Mouse (Mus musculus) CH12.LX (cell line): Measurements from ENCODE around the gene Nsun6. TPM values are rescaled to one million over a fixed set of nuclear protein-coding genes. Genes with fewer than 3 reads are reported as not detected.
A peak's percentile ranks its signal among the peaks of the same experiment; 100 is the strongest.

Experiments used
- DNase-seq: peaks from one replicate; pipeline ENCODE4 v3.0.0-alpha.2; 2013; ENCODE audit errors: extremely low read depth
- H3K27ac ChIP-seq: 2 replicates; pipeline ENCODE4 v1.5.1; 2012; ENCODE audit warnings: low read depth, mild to moderate bottlenecking, control low read depth, moderate library complexity; ENCODE audit not compliant: insufficient read depth
- H3K27me3 ChIP-seq: replicated peaks from 2 replicates; pipeline ENCODE3; 2012; ENCODE audit warnings: inconsistent platforms
- H3K36me3 ChIP-seq, 2 experiments: replicated peaks in 1 of 2; 2 replicates each; pipeline versions ENCODE3 to v1.6.1; 2012; ENCODE audit warnings: inconsistent platforms in 1 of 2, low read length in 1 of 2, mild to moderate bottlenecking in 1 of 2, mixed read lengths in 1 of 2, moderate library complexity in 1 of 2; ENCODE audit not compliant: control insufficient read depth in 1 of 2, insufficient read depth in 1 of 2
- H3K4me1 ChIP-seq, 2 experiments: 2 replicates each; pipeline ENCODE4 v1.6.1; 2012; ENCODE audit warnings: inconsistent platforms in 1 of 2, moderate library complexity in 1 of 2; ENCODE audit not compliant: insufficient read depth in 2 of 2, control insufficient read depth in 1 of 2
- H3K4me2 ChIP-seq: 2 replicates; pipeline ENCODE4 v1.6.1; 2012; ENCODE audit warnings: low read depth, mild to moderate bottlenecking, control low read depth; ENCODE audit not compliant: poor library complexity, insufficient read depth, severe bottlenecking
- H3K4me3 ChIP-seq, 3 experiments: fragments of 150-350 bp in 1 of 3; sonication (generic) in 1 of 3; replicated peaks in 1 of 3; 2 replicates each; pipeline versions ENCODE3 to v1.5.1; 2011 to 2012; ENCODE audit warnings: low read depth in 2 of 3, low read length in 2 of 3, mild to moderate bottlenecking in 2 of 3, moderate library complexity in 2 of 3, control low read depth in 1 of 3, improper control_type of control experiment in 1 of 3, inconsistent platforms in 1 of 3, mixed read lengths in 1 of 3; ENCODE audit not compliant: poor library complexity in 1 of 3
- H3K79me2 ChIP-seq: replicated peaks from 2 replicates; pipeline ENCODE4 v1.6.1; 2012; ENCODE audit warnings: mild to moderate bottlenecking, moderate library complexity; ENCODE audit not compliant: control insufficient read depth, poor library complexity, insufficient read depth, severe bottlenecking; ENCODE audit errors: extremely low read depth
- H3K9ac ChIP-seq: 2 replicates; pipeline ENCODE4 v1.6.1; 2012; ENCODE audit warnings: low read depth, mild to moderate bottlenecking, control low read depth, moderate library complexity; ENCODE audit not compliant: insufficient read depth
- H3K9me3 ChIP-seq: replicated peaks from 2 replicates; pipeline ENCODE3; 2012; ENCODE audit warnings: low read length, inconsistent platforms, mixed read lengths
- CHD2 ChIP-seq: IDR thresholded peaks from 2 replicates; pipeline ENCODE4 v1.6.1; 2011; ENCODE audit warnings: low read length, improper control_type of control experiment
- CTCF ChIP-seq, 2 experiments: IDR thresholded peaks in 1 of 2; conservative IDR thresholded peaks in 1 of 2; 2 replicates each; pipeline ENCODE4 v1.5.1; 2011 to 2012; ENCODE audit warnings: low read depth in 2 of 2, low read length in 2 of 2, improper control_type of control experiment in 1 of 2, inconsistent platforms in 1 of 2, mild to moderate bottlenecking in 1 of 2, moderate library complexity in 1 of 2
- E2F4 ChIP-seq: IDR thresholded peaks from 2 replicates; pipeline ENCODE4 v1.6.1; 2011; ENCODE audit warnings: low read depth, low read length, improper control_type of control experiment; ENCODE audit not compliant: insufficient replicate concordance
- ELF1 ChIP-seq: IDR thresholded peaks from 2 replicates; pipeline ENCODE4 v1.6.1; 2014; ENCODE audit warnings: low read depth, mild to moderate bottlenecking, inconsistent platforms, low read length, improper control_type of control experiment
- EP300 ChIP-seq: IDR thresholded peaks from 2 replicates; pipeline ENCODE4 v1.6.1; 2011; ENCODE audit warnings: low read length, improper control_type of control experiment
- ETS1 ChIP-seq: conservative IDR thresholded peaks from 2 replicates; pipeline ENCODE4 v1.6.1; 2012; ENCODE audit warnings: low read depth, mild to moderate bottlenecking, inconsistent platforms, low read length, improper control_type of control experiment, moderate library complexity
- HCFC1 ChIP-seq: IDR thresholded peaks from 2 replicates; pipeline ENCODE4 v1.6.1; 2012; ENCODE audit warnings: low read depth, mild to moderate bottlenecking, inconsistent platforms, low read length, improper control_type of control experiment
- IRF4 ChIP-seq: IDR thresholded peaks from 2 replicates; pipeline ENCODE4 v1.6.1; 2014; ENCODE audit warnings: low read depth, mild to moderate bottlenecking, inconsistent platforms, low read length, improper control_type of control experiment
- JUND ChIP-seq: conservative IDR thresholded peaks from 2 replicates; pipeline ENCODE4 v1.6.1; 2011; ENCODE audit warnings: low read depth, low read length, improper control_type of control experiment
- MAFK ChIP-seq: IDR thresholded peaks from 2 replicates; pipeline ENCODE4 v1.6.1; 2011; ENCODE audit warnings: low read length, improper control_type of control experiment; ENCODE audit not compliant: insufficient replicate concordance
- MAX ChIP-seq: IDR thresholded peaks from 2 replicates; pipeline ENCODE4 v1.6.1; 2011; ENCODE audit warnings: low read length, improper control_type of control experiment
- MEF2A ChIP-seq: IDR thresholded peaks from 2 replicates; pipeline ENCODE4 v1.6.1; 2014; ENCODE audit warnings: low read depth, mild to moderate bottlenecking, inconsistent platforms, low read length, improper control_type of control experiment, borderline replicate concordance
- MXI1 ChIP-seq: IDR thresholded peaks from 2 replicates; pipeline ENCODE4 v1.6.1; 2011; ENCODE audit warnings: mild to moderate bottlenecking, low read depth, low read length, improper control_type of control experiment
- MYC ChIP-seq: IDR thresholded peaks from 2 replicates; pipeline ENCODE4 v1.6.1; 2011; ENCODE audit warnings: low read depth, mild to moderate bottlenecking, improper control_type of control experiment, low read length
- NELFE ChIP-seq: IDR thresholded peaks from 2 replicates; pipeline ENCODE4 v1.6.1; 2011; ENCODE audit warnings: low read depth, low read length, improper control_type of control experiment
- NRF1 ChIP-seq: IDR thresholded peaks from 2 replicates; pipeline ENCODE4 v1.6.1; 2014; ENCODE audit warnings: low read depth, mild to moderate bottlenecking, inconsistent platforms, low read length, improper control_type of control experiment, moderate library complexity
- POLR2A ChIP-seq: IDR thresholded peaks from 2 replicates; pipeline ENCODE4 v1.6.1; 2011; ENCODE audit warnings: low read depth, mild to moderate bottlenecking, improper control_type of control experiment, low read length
- RAD21 ChIP-seq: IDR thresholded peaks from 2 replicates; pipeline ENCODE4 v1.6.1; 2011; ENCODE audit warnings: low read depth, mild to moderate bottlenecking, low read length, improper control_type of control experiment, moderate library complexity
- RCOR1 ChIP-seq: conservative IDR thresholded peaks from 2 replicates; pipeline ENCODE4 v1.6.1; 2012; ENCODE audit warnings: low read depth, mild to moderate bottlenecking, inconsistent platforms, low read length, improper control_type of control experiment
- SIN3A ChIP-seq: IDR thresholded peaks from 2 replicates; pipeline ENCODE4 v1.6.1; 2012; ENCODE audit warnings: low read length, improper control_type of control experiment, inconsistent platforms
- SMC3 ChIP-seq: IDR thresholded peaks from 2 replicates; pipeline ENCODE4 v1.6.1; 2011; ENCODE audit warnings: low read depth, low read length, improper control_type of control experiment
- TBP ChIP-seq: conservative IDR thresholded peaks from 2 replicates; pipeline ENCODE4 v1.6.1; 2011; ENCODE audit warnings: low read depth, low read length, improper control_type of control experiment
- TCF12 ChIP-seq: IDR thresholded peaks from 2 replicates; pipeline ENCODE4 v1.6.1; 2014; ENCODE audit warnings: low read depth, mild to moderate bottlenecking, inconsistent platforms, low read length, improper control_type of control experiment
- UBTF ChIP-seq: IDR thresholded peaks from 2 replicates; pipeline ENCODE4 v1.6.1; 2012; ENCODE audit warnings: low read depth, mild to moderate bottlenecking, inconsistent platforms, low read length, improper control_type of control experiment, moderate library complexity
- USF2 ChIP-seq: conservative IDR thresholded peaks from 2 replicates; pipeline ENCODE4 v1.6.1; 2011; ENCODE audit warnings: low read depth, low read length, improper control_type of control experiment
- dilution Hi-C: fragments of 300-500 bp; cut with MboI; formaldehyde crosslinking; loops from 2 replicates; pipeline ENCODE4 v1.14.3; 2020; ENCODE audit warnings: low sequenced_read_pairs; ENCODE audit not compliant: extremely low pct_unique_long_range_greater_than_20kb, extremely low pct_ligation_motif_present
- in situ Hi-C: fragments of 300-500 bp; cut with MboI; formaldehyde crosslinking; loops from 3 replicates; pipeline ENCODE4 v1.14.3; 2019; ENCODE audit warnings: low sequenced_read_pairs, low pct_ligation_motif_present, low pct_unique_long_range_greater_than_20kb, mixed read lengths
- polyA plus RNA-seq: library from polyadenylated mRNA; unstranded; fragments of >175 nt; gene quantifications from 2 replicates; pipeline ENCODE4 v1.2.1, GENCODE M21; 2012; ENCODE audit warnings: low read depth; ENCODE audit not compliant: insufficient read length
- total RNA-seq, 2 experiments: library from RNA; depleted of rRNA; stranded (reverse); fragments of 300-350 nt in 1 of 2; fragments of >200 nt in 1 of 2; gene quantifications; 2 replicates each; pipeline ENCODE4 v1.2.3; 2012 to 2014

The Nsun6 gene
- total and polyA plus RNA-seq, 3 experiments, result 5.0 to 8.1 (median 6.1) TPM

- Histone ChIP-seq H3K9ac (peak within 1 kb of the TSS; percentile 91), H3K9me3 (no peaks in the 10 kb centered on the region), H3K4me1 (peaks cover 2 to 21% of the 10 kb centered on the region in 2 experiments; a peak in 2 of 4 replicates), H3K4me2 (peak within 1 kb of the TSS; percentile 94), H3K27ac (no peak within 1 kb of the TSS), H3K79me2 (no peaks in the 10 kb centered on the region), H3K36me3 (peaks cover 0 to 22% of the 10 kb centered on the region in 2 experiments), H3K4me3 (peak within 1 kb of the TSS; percentile 72 to 85 (median 74)), H3K27me3 (no peaks in the 10 kb centered on the region)
- DNase-seq, result peak; percentile 94
- in situ Hi-C loops, result no loop called here
- dilution Hi-C loops, result no loop called here
- TF ChIP-seq ELF1, result peak; percentile 91
- TF ChIP-seq NELFE, result peak; percentile 74
- peak; percentile 77 for TF ChIP-seq POLR2A
- peak; percentile 84 for TF ChIP-seq SIN3A
- peak; percentile 79 for TF ChIP-seq HCFC1
- TF ChIP-seq TCF12, result peak; percentile 24; the same call in 1 of the 2 replicates
- peak; percentile 88 for TF ChIP-seq MXI1
- TF ChIP-seq SMC3, result no peak
- no peak for TF ChIP-seq IRF4
- TF ChIP-seq E2F4, result peak; percentile 36; the same call in 1 of the 2 replicates
- TF ChIP-seq TBP, result peak; percentile 82
- no peak for TF ChIP-seq MEF2A
Measured at GRCm38 (mm10) chr2:15049117-15049873, 5.6 kb downstream of the Nsun6 start, which contains the start of gene Arl5b. Gene Arl5b (plus strand): TSS chr2:15049395.

- no peak overlapping the region for H3K9ac ChIP-seq
- dilution Hi-C loops (no loop called here), in situ Hi-C loops (no loop called here)
- H3K27ac ChIP-seq, result no peak overlapping the region
- peaks cover 11 to 61% of the 10 kb centered on the region in 2 experiments for H3K36me3 ChIP-seq
- H3K79me2 ChIP-seq, result no peaks in the 10 kb centered on the region
- TF ChIP-seq SIN3A (no peak), MEF2A (no peak), IRF4 (no peak), UBTF (no peak), POLR2A (no peak), RAD21 (peak; percentile 58), MAX (no peak), EP300 (no peak), MAFK (no peak), CTCF (conservative IDR thresholded peaks at IDR 0.05 in 1 of 2, IDR thresholded peaks at IDR 0.05 in 1 of 2; ENCODE audit: low read depth in 2 of 2, low read length in 2 of 2) (peak; percentile 40 to 69; a peak in 3 of 4 replicates), RCOR1 (no peak), ELF1 (no peak), NRF1 (no peak), SMC3 (peak; percentile 60), HCFC1 (no peak), MYC (no peak), ETS1 (no peak), JUND (no peak), CHD2 (no peak), USF2 (no peak), TBP (no peak)
- H3K4me1 ChIP-seq, result no peaks in the 10 kb centered on the region
- no peaks in the 10 kb centered on the region for H3K27me3 ChIP-seq
- no peak overlapping the region for H3K4me3 ChIP-seq
- no peaks in the 10 kb centered on the region for H3K9me3 ChIP-seq
- H3K4me2 ChIP-seq, result no peak overlapping the region
- peak; percentile 49 for DNase-seq
Measured at GRCm38 (mm10) chr2:15040326-15040725, 14.5 kb downstream of the Nsun6 start.
